Mouse (Mus musculus): ENCODE measurements around the gene Zg16.
A peak's percentile ranks its signal among the peaks of the same experiment; 100 is the strongest.
"Not testable (repeated sequence)": the region's sequence is repeated elsewhere in the genome, so short reads cannot be mapped to it uniquely, and the experiment has no call there.

Gene Zg16

DNA sequence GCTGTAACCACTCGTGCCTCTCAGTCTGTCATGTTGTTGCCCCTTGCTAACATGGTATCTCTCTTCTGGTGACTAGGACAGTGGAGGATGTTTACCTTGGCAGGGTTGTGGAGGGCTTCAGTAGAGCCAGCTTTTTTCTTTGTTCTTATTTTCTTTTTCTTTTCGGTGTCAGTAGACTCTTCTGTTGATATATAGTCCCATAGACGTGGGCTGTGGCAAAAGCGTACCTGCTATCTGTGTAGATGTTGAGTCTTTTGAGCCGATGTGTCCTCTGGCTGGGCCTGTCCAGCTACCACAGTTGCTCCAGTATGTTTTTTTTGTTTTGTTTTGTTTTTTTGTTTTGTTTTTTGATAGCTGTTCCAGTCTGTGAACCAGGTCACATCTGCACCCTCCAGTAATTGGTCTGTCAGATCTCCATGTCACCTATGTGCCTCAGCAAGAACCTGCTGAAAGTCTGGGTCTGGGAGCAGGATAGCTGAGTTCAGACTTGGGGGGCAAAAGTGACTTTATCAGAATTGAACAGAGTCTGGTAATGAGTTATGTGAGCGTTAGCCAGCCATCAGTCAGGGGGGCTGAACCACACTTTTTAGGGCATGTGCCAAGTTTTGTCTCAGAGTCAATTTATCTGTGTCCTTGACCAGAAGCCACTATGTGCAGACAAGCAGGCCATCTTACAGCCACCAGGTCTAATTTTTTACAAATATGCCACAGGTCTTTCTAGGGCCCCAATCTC lies at the start of gene Zg16:
Gene Zg16 (minus strand): TSS at position 51 of the 733 bp plus-strand sequence.
- not testable (repeated sequence) for DNase-seq (ENCODE audit: extremely low spot score)

DNA sequence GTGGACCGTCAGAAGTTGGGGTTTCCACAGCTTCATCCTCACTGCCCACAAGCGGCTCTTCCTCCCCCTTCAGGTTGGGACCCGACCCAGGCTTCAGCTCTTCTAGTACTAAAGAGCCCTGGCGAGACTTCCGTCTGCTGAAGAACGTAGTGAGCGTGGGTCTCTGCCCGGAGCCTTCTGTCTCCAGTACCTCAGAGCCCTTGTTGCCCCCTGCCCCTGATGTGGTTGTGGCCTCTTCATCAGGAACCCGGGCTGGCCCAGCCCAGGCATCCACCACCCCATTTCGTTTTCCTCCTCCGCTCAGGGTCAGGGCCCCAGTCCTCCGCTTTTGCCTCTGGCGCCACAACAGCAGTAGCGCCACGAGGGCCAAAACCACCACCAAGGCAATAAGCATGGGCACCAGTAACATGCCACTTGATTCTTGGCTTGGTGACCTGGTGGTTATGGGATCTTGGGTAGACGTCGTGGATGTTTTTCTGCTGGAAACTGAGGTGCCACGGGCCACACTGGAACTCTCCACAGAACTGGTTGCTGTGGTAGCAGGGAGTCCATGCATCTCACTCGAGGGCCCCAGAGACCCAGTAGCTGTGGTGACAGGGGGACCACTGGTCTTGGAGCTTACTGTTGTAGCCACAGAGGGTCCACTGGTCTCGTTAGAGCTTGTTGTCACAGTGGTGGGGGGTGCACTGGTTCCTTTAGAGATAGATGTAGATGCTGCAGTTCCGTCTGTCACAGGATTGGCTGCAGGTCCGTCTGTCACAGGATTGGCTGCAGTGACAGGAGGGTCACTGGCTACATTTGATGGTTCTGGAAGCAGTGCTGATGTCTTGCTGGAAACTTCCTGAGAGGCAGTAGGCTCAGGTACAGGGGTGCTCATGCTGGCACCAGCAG lies 49.3 kb upstream of the Zg16 start:
- no peak for DNase-seq (ENCODE audit: extremely low spot score)

DNA sequence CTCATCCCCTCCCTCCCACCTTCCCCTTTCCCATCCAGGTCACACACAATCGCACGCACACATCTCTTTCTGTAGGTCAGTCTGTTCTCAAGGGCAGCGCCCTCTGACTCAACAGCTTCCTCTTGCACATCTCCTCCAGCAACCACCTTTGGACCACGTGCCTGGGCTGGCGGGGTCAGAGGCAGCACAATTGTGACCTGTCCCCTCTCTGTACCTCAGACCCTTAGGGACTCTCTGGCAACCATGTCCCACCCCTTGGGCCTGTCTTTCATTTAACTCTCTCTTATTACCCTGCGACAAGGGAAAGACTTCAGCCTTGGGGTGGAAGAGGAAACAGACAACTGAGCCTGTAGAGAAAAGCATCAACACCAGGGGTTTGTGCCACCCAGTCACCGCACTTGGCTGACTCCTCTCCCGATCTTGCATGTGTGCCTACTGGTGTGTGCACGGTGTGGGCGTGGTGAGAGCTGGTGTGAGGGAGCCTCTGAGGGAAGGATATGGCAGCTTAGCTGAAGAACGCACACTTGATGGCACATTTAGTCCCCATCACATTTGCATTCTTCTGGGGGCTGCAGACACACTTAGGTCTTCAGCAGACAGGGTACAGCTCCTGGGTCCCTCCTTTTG lies 47.8 kb upstream of the Zg16 start:
- DNase-seq (ENCODE audit: extremely low spot score), result no peak

DNA sequence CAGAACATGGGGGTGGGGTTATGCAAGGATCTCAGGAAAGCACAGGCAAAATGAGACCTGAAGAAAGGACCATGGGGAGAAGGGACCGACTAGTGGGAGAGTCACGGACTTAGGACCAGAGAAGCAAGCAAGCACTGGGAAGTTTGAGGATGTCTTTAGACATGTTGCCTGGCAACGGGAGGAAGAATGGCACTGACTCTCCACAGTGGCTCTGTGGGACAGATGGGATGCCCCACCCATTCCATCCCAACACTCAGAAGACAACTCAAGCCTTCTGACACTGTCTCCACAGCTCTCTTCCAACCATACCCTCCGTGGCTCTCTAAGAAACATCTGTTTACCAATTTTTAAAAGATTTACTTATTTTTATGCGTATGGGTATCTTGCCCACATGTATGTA lies 46.0 kb upstream of the Zg16 start:
- DNase-seq (ENCODE audit: extremely low spot score), result no peak

DNA sequence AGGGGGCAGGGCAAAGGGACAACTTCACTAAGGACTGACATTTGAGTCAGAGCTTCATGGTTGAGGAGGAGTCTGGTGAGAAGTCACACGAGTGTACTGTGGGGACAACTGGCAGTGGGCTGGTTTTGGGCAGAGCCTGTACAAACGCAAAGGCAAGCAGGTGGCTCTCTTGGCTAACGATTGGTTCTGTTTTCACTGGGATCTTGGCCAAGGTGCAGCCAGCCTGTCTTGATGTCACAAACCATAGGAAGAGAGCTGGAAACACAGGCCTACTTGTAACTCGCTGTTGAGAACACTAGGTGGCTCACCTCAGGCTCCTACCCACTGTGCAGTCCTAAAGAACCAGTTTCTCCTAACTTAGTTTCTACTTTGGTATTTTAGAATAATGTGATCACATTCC lies 42.5 kb upstream of the Zg16 start:
- DNase-seq (ENCODE audit: extremely low spot score), result no peak

DNA sequence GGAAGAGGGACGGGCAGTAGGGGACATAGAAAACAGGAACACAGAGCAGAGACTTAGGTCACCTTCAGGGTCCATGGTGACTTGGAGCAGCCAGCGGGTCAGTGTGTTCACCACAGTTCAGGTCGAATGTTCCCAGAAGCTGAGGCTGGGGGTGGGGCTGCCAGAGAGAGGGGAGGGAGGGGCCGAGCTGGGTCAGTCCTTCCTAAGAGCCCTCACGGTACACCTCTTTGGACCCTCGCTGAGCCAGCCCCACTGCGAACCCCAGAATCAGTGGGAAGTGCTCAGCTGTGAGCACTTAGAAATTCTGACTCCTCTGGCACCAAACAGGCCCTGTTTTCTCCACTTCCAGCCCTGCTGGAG lies 34.8 kb upstream of the Zg16 start, which contains the start of gene Qprt:
Gene Qprt (minus strand): TSS at position 316 of the 360 bp plus-strand sequence.
- DNase-seq (ENCODE audit: extremely low spot score), result peak; percentile 51

DNA sequence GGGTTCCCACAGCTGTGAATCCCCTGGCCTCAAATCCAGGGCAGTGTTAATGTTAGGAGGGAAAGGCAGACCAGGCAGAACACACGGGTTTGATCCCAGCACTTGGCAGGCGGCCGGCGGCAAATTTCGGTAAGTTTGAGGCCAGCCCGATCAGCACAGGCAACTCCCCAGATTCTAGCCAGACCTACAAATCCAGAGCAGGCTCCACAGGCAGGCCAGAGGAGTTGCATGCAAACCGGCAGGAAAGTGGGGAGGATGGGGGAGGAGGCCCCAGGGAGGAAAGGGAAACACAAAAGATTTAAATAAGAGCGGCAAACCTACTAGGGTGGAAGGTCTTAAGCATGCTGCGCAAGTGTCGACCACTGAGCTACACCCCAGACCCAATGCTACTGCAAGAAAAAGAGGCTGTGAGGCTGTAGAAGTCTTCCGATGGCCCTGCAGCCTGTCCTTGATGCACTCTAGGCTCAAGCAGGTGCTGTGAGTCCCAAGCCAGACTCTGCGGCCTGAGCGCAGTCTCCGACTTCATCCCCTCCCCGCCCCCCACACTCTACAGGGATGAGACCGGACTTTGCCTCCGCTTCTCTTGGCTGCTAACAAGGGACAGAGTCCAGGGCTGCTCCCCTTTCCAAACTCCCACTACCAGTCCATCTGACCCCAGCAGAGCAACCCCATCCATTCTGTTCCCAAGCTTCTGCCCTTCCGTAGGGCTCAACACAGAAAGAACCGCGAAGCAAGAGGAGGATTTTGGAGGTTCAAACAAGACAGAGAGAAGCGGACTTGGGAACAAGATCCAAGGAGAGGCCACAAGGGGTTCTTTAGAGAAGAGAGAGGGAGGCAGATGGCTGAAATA lies 34.2 kb upstream of the Zg16 start:
- DNase-seq (ENCODE audit: extremely low spot score), result peak; percentile 56

DNA sequence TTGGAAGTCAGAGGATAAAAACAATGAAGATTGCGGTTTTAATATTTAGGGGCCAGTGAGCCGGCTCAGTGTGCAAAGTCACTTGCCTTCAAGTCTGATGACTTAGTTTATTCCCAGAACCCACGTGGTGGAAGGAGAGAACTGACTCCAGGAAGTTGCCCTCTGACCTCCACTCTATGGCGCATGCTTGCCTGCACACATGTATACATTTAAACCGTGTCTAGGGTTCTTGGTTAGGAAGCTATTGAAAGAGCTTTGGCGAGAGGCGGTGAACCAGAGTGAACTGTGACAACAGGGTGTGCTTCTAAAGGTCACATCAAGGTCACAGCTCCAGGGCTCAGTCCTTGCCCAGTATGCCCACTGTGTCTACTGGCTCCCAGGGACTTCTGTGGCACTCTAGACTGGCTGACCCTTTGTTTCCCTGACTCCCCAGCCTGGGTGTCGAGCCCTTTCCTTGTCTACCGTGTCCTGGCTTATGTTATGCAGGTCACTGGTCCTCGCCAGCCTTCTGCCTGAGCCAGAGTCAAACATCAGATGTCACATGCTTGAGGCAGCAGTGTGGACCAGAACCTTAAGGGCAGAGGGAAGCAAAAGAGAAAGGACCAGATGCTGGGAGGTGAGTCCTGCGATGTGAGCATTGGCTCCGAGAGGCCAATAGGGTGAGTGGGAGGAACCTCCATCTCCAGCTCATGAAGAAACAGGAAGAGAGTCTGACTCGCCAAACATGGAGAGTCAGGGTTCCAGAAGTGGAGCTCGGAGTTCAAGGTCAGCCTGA lies 31.7 kb upstream of the Zg16 start:
- DNase-seq (ENCODE audit: extremely low spot score), result peak; percentile 39

DNA sequence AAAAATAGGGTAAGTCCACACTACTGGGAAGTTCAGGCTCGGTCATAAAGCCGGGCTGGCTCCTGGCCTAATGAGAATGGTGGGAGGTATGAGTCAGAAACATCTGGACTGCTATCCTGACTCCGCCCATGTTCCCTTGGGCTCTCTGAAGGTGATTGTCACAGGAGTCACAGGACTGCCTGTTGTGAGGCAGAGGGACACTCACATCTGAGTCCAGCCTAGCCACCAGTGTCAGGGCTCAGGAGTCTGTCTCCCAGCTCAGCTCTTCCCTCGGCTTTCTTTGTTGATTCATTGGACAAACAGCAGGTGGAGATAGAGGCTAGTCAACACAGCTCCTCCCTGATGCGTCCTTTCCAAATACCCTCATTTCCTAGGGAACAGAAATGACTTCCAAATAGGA lies 30.8 kb upstream of the Zg16 start:
- peak; percentile 39 for DNase-seq (ENCODE audit: extremely low spot score)

DNA sequence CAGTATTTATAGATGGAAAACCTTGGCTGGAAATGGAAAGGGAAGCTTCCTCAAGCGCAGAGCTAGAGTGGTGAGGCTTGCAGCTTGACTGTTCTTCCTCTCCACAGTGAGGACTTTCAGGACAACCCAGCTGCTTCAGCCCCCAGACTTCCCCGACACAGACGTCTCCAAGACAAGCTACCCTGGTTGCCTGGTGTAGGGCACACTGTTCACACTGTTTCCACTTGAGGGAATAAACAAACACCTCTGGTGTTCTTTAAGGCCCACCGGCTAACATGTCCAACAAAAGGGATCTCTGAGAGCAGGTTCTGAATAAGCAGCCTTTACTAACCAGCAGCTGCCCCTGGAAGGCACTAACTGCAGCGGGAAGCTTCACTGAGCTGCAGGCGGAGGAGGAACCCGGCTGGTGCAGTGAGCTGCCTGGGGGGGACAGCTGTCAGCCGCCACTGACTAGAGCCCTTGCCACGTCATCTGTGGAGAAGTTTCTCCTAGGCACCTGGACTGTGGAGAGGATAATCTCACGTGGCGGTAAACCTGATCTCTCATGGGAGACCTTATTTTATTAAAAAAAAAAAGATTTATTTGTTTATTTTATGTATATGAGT lies 29.3 kb upstream of the Zg16 start:
- DNase-seq (ENCODE audit: extremely low spot score), result no peak

DNA sequence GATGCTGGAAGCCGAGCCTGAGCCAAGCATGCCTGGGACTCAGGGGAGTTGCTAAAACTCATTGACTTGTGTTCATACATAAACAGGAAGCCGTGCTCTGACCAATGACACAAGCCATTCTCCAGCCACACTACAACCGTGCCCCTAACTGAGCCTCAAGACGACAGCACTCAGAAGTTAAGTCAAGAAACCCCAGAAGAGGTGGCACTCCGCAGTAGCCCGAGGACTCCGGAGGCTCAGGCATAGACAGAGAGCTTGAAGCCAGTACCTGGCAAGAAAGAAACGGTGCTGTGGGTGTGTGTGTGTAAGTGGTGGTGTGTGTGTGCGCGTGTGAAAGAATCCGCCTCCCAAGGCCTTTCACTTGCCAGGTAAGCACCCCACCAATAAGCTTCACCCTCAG lies 27.8 kb upstream of the Zg16 start:
- no peak for DNase-seq (ENCODE audit: extremely low spot score)

DNA sequence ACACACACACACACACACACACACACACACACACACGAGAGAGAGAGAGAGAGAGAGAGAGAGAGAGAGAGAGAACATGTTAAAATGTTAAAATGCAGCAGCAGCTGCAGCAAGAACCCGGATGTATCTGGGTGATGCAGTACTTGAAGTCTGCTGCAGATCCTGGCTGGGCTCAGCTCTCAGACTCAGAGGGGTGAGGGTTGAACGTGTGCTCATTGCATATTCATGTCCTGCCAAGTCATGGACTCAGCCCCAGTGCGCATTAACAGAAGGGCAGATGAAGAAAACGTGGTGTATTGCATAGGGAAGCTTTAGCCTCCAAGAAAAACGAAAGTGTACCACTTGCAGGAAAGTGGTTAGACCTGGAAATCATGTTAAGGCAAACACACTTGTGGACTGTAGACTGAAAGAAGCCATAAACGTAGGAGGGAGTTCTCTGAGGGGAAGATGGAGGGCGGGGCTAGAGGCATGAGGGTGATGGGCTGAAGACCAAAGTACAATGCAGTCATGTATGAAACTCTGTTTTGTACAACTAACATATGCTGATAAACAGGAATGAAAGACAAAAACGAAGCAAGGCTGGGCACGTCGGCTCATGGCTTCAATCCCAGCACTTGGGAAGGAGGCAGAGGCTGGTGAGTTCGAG lies 26.6 kb upstream of the Zg16 start:
- no peak for DNase-seq (ENCODE audit: extremely low spot score)

DNA sequence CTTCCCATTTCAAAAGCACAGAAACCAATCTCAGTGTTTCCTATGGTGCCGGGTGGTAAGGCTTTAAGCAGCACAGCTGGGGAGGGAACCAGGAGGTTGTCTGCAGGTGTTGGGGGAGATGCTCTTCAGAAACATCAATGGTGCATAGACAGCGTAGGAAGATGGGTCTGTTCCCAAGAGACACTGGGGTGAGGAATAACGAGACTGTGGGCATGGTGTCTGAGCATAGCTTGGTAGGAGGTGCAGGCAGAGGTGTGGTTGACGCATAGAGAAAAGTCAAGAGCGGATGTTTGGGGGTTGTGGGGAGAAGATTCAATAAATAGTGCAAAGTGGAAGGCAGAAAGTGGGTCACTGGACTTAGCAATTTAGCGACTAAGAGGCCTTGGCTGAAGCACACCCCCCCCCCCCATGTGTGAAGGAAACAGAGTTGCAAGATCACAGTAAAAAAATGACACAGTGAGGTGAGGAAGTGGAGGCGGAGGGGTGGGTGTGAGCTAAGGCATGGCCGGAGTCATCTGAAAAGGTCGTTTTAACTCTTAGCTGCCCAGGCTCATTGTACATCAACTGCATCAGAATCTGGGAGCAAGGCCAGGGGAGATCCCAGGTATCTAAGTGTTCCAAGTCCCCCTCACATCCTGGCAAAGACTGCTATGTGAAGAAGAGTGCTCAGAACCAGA lies 25.9 kb upstream of the Zg16 start:
- no peak for DNase-seq (ENCODE audit: extremely low spot score)

DNA sequence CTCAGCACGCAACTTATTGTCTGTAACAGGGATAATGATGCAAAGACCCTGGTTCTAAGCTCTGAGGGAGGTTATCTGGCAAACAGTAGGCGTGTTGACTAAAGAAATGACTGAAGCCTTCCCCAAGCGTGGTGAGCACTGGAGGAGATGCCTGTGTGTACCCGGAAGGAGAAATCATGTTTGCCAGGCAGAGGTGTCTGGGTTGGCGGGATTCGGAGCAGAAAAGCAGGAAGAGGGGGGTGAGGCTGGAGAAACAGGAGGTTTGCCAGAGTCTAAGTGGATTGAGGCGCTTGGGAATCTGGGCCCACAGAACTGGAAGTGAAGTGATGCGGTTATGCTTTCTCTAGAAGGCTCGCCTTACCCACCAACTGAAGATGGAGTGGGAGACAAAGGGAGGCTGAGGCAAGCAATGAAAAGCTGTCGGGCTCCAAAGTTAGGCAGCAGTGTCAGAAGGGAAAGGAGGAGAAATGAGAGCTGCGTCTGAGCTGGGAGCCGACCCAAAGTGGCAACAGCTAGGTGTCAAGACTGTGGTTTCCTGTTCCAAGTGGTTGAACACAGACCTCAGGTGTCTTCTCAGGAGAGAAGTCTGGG lies 25.2 kb upstream of the Zg16 start:
- DNase-seq (ENCODE audit: extremely low spot score), result no peak

DNA sequence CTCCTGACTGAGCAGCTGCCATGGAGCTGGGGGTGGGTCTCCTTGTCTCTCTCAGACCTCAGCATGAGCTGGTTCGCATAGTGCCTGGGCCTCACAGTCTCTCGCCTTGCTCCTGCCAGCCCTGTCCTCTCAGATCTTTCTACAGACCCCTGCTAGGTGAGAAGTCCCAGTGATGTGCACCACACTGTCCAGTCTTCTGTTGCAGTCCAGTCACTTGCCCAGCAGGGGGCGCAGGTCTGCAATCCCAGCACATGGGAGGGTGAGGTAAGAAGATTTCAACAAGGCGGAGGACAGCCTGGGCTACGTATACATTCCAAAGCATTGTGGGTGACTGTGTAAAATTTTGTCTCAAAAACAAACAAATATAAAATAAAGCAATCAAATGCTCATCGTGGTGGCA lies 24.3 kb upstream of the Zg16 start:
- peak; percentile 68 for DNase-seq (ENCODE audit: extremely low spot score)

DNA sequence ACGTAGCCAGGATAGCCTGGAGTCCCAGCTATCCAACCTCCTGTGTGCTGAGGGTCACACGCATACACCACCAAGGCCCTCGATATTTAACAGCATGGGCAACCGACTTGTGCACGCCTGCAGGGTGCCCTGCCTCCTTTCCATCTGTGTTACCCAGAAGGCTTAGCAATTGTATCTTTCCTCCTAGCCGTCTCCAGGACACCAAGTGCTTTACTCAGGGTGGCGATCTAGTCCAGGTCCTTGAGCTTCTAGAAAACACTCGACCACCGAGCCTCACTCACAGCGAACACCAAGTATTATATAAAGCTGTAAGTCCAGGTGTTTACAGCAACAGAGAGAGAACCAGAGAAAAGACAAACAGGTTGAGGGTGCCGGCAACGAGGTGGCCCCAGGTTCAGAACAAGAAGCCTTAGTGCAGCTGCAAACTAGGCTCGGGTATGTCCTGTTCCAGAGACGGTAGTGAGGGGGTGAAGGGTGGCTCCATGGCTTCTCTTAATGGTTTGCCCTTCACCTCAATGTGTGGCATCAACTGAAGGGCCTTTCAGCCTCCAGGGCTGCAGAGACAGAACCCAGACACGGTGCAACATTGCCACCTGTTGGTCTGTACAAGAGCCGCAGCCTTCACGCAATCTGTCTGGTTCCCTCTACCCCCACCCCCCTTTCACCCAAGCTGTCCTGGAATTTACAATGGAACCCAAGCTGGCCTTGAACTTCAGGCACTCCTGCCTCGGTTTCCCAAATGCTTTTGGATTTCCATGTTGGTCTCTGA lies 23.3 kb upstream of the Zg16 start:
- peak; percentile 74 for DNase-seq (ENCODE audit: extremely low spot score)

DNA sequence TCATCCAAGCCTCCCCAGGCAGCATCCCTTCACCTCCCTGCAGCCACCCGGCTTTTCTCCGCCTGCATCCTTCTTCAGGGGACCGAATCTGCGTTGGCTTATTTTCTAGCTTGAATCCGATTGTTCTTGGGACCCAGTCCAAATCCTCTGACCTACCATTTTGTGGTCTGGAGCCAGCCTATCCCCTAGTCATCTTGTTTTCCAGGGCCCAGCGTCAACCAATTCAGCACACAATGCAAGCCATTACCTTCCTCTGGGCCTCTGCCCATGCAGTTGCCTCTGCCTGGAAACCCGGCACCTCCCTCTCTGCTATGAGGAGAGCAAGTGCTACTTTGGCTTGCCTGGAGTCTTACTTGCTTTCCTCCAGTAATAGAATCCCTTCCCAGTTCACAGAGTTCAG lies 18.4 kb upstream of the Zg16 start:
- DNase-seq (ENCODE audit: extremely low spot score), result no peak
